Mouse (Mus musculus): ENCODE results near the gene Frmpd2. TPM values are rescaled to one million over a fixed set of nuclear protein-coding genes. Genes with fewer than 3 reads are reported as not detected.

Frmpd2 gene
- total RNA-seq, 2 experiments from 2014 or later, result 0.60 to 0.70 TPM

- DNase-seq (ENCODE audit: low spot score in 2 of 2), result no peak
These were observed 127.1 kb downstream of the Frmpd2 start for GRCm38 (mm10) chr14:33598376-33599130.

GRCm38 (mm10) chr14:33607431-33607830 lies 135.9 kb downstream of the Frmpd2 start:
- peak in 1 of 2 experiments; percentile 35 for DNase-seq (ENCODE audit: low spot score in 2 of 2)

Other genes starting within 250 kb of the Frmpd2 start
- 100 to 1,000 TPM; 104 to 107 TPM for gene Mapk8, start 24.5 kb upstream of the Frmpd2 start, total RNA-seq (2021)
- gene Ptpn20, start 117.5 kb downstream of the Frmpd2 start, total RNA-seq (2021), result under 1 TPM; 0.53 to 0.70 TPM

Measured in left cerebral cortex, adult 18-20 months (tissue).